Mouse (Mus musculus) forebrain, embryonic 13.5 days (tissue): ENCODE measurements around the gene Fbxw7. TPM values are rescaled to one million over a fixed set of nuclear protein-coding genes. Genes with fewer than 3 reads are reported as not detected.

Experiments used
- ATAC-seq: fragments of 200-750 bp; cut with Nextera tagmentation; 2 replicates; pipeline ENCODE4 v1.8.0; 2017
- H3K27ac ChIP-seq: fragments of 300-500 bp; sonication (generic); 2 replicates; pipeline ENCODE4 v1.5.1; 2015; ENCODE audit warnings: inconsistent platforms, mild to moderate bottlenecking, moderate library complexity
- H3K27me3 ChIP-seq: fragments of 300-500 bp; sonication (generic); 2 replicates; pipeline ENCODE4 v1.6.1; 2015; ENCODE audit warnings: mild to moderate bottlenecking, inconsistent platforms
- H3K36me3 ChIP-seq: fragments of 300-500 bp; sonication (generic); 2 replicates; pipeline ENCODE4 v1.6.1; 2015; ENCODE audit warnings: mild to moderate bottlenecking, inconsistent platforms; ENCODE audit not compliant: poor library complexity, severe bottlenecking
- H3K4me1 ChIP-seq: fragments of 300-500 bp; sonication (generic); 2 replicates; pipeline ENCODE4 v1.6.1; 2015; ENCODE audit warnings: inconsistent platforms
- H3K4me2 ChIP-seq: fragments of 300-500 bp; sonication (generic); 2 replicates; pipeline ENCODE4 v1.6.1; 2015; ENCODE audit warnings: inconsistent platforms, mild to moderate bottlenecking, moderate library complexity
- H3K4me3 ChIP-seq: fragments of 300-500 bp; sonication (generic); 2 replicates; pipeline ENCODE4 v1.5.1; 2015; ENCODE audit warnings: mild to moderate bottlenecking, inconsistent platforms
- H3K9ac ChIP-seq: fragments of 300-500 bp; sonication (generic); 2 replicates; pipeline ENCODE4 v1.6.1; 2015; ENCODE audit warnings: mild to moderate bottlenecking, inconsistent platforms
- H3K9me3 ChIP-seq: fragments of 300-500 bp; sonication (generic); replicated peaks from 2 replicates; pipeline ENCODE4 v1.6.1; 2016; ENCODE audit warnings: inconsistent platforms
- WGBS: fragments of 180-500 bp; shearing (Covaris S2); methylation state at CpG from one replicate; pipeline ENCODE4 v1.1.7; 2015; 5-methylcytosine and 5-hydroxymethylcytosine counted together
- polyA plus RNA-seq: library from polyadenylated mRNA; unstranded; fragments of >200 nt; fragmentation: Nextera tagmentation; extraction: Ambion mirVana; gene quantifications from 2 replicates; pipeline ENCODE4 v1.2.1, GENCODE M21; 2015

Gene Fbxw7
- polyA plus RNA-seq, 1 experiment from 2014 or later, result 28.1 TPM

DNA sequence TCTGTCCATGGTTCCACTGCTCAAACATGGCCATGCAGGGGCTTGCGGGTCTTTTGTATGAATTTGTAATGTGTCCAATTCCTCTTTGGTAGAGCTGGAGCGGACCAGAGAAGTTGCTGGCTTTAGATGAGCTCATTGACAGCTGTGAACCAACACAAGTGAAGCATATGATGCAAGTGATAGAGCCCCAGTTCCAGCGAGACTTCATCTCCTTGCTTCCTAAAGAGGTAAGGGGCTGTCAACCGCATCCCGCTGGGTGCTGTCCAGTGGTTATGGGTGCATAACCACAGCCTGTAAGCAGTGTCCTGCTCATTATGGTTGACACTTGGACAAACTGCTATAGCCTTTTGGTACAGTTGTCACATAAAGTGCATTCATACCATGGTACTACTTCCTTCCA, 150.1 kb downstream of the Fbxw7 start:
- 91% methylated on average over 5 of the region's 5 CpGs for WGBS

DNA sequence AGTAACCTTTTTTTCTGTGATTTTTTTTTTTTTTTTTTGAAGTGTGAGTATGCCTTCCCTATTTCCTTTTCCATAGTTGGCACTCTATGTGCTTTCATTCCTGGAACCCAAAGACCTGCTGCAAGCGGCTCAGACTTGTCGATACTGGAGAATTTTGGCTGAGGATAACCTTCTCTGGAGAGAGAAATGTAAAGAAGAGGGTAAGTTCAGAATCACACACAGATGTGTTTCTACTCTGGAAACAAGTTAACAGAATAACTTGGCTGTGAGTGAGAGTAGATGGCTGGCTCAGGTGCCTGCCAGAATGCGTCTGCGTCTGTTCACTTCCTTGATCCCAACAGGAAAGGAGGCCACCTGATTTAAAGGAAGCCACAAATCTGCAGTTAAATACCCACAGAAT, 152.3 kb downstream of the Fbxw7 start:
- H3K27ac ChIP-seq, result no peak overlapping the region

More for the DNA sequence above, 150.1 kb downstream of the Fbxw7 start:
- Histone ChIP-seq H3K27me3 (no peaks in the 10 kb centered on the region), H3K4me2 (no peak overlapping the region), H3K9ac (no peak overlapping the region), H3K36me3 (peaks cover 50% of the 10 kb centered on the region), H3K4me1 (0 out of 2 replicates have a peak, but pooled peaks cover 3% of the 10 kb centered on the region), H3K4me3 (no peak overlapping the region), H3K27ac (no peak overlapping the region), H3K9me3 (no peaks in the 10 kb centered on the region)
- ATAC-seq, result no peak

DNA sequence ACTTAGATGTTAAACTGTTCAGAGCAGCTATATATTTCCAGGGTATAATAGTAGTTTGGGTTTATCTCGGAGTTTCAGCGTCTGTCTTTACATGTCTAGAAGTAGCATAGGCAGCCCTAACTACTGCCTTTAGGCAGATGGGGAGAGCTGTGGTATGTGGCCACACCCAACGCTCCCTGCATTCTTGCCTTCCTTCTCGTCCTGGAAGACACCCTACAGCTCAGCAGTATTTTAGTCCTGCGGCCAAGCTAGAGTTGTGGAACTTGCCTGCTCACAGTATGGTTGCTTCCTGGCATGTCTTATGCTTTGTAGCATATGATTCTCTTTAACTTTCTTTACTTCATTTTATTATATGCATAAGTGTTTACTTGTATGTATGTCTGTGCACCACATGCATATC, 156.5 kb downstream of the Fbxw7 start:
- Histone ChIP-seq H3K4me1 (no peaks in the 10 kb centered on the region), H3K36me3 (peaks cover 79% of the 10 kb centered on the region), H3K27me3 (no peaks in the 10 kb centered on the region), H3K9me3 (no peaks in the 10 kb centered on the region), H3K9ac (no peak overlapping the region), H3K27ac (no peak overlapping the region), H3K4me2 (no peak overlapping the region), H3K4me3 (no peak overlapping the region)
- WGBS, result 90% methylated on average over 5 of the region's 5 CpGs
- no peak for ATAC-seq

More for the DNA sequence above, 152.3 kb downstream of the Fbxw7 start:
- peaks cover 53% of the 10 kb centered on the region for H3K36me3 ChIP-seq
- no peak overlapping the region for H3K4me3 ChIP-seq
- H3K9ac ChIP-seq, result no peak overlapping the region
- H3K4me2 ChIP-seq, result no peak overlapping the region
- no peak for ATAC-seq
- H3K27me3 ChIP-seq, result no peaks in the 10 kb centered on the region
- 87% methylated on average over 4 of the region's 4 CpGs for WGBS
- no peaks in the 10 kb centered on the region for H3K9me3 ChIP-seq
- H3K4me1 ChIP-seq, result 0 out of 2 replicates have a peak, but pooled peaks cover 3% of the 10 kb centered on the region

DNA sequence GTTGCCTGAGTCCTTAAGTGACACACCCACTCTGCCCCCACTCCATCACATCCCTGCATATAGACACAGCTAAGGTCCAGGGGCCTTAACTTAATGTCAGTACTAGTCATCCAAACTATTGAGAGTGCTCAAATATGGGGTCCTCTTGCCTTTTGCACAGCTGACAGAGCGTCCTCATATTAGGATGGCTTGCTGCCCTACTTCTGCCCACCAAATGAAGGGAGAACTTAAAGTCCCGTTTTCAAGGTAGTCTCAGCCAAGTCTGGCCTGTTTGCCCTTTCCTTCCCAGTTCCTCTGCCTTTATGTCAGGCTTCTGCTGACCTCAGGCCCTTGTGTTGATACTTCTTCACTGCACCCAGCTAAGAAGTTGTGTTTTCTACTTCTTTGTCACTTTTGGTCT, 157.8 kb downstream of the Fbxw7 start:
- Histone ChIP-seq H3K4me1 (no peaks in the 10 kb centered on the region), H3K4me2 (no peak overlapping the region), H3K4me3 (no peak overlapping the region), H3K27me3 (no peaks in the 10 kb centered on the region), H3K9me3 (no peaks in the 10 kb centered on the region), H3K9ac (no peak overlapping the region), H3K27ac (no peak overlapping the region; the same call in 1 of the 2 replicates), H3K36me3 (peaks cover 81% of the 10 kb centered on the region)
- WGBS, result 92% methylated on average over 2 of the region's 2 CpGs
- no peak for ATAC-seq

DNA sequence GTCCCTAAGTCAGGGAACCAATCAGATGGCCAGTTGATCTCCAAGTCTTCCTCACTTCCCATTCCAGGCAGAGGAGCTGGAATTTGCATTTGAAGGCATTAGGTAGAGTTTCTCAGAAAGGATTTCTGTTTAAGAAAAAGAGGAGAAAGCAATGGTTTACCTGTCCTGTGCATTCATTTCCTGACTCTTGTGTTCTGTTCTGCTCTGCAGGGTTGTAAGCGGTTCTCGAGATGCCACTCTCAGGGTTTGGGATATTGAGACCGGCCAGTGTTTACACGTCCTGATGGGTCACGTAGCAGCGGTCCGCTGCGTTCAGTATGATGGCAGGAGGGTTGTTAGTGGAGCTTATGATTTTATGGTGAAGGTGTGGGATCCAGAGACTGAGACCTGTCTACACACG, 159.1 kb downstream of the Fbxw7 start:
- 93% methylated on average over 9 of the region's 9 CpGs for WGBS
- H3K9ac ChIP-seq, result no peak overlapping the region
- H3K4me3 ChIP-seq, result no peak overlapping the region
- H3K4me1 ChIP-seq, result no peaks in the 10 kb centered on the region
- no peaks in the 10 kb centered on the region for H3K27me3 ChIP-seq
- no peaks in the 10 kb centered on the region for H3K9me3 ChIP-seq
- no peak overlapping the region for H3K27ac ChIP-seq
- peaks cover 74% of the 10 kb centered on the region for H3K36me3 ChIP-seq
- no peak for ATAC-seq
- H3K4me2 ChIP-seq, result no peak overlapping the region

DNA sequence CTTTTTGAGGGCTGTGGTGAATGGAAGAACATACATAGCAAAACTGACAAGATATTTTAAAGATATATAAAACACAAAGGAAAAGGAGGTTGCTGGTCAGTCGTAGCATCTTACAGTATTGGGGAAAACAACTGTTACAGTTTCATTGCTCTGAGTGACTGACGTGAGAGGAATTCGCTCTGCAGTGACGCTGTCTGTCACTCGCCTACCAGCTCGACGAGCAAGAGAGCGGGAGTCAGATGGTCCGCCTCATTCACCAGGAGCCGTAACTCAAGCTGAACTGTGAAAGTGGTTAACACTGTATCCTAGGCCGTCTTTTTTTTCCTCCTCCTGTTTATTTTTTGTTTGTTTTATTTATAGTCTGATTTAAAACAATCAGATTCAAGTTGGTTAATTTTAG, 163.6 kb downstream of the Fbxw7 start:
- H3K9ac ChIP-seq, result no peak overlapping the region
- H3K27ac ChIP-seq, result no peak overlapping the region
- no peaks in the 10 kb centered on the region for H3K4me1 ChIP-seq
- H3K4me3 ChIP-seq, result no peak overlapping the region
- WGBS, result 89% methylated on average over 11 of the region's 11 CpGs
- no peaks in the 10 kb centered on the region for H3K9me3 ChIP-seq
- ATAC-seq, result no peak
- no peaks in the 10 kb centered on the region for H3K27me3 ChIP-seq
- H3K4me2 ChIP-seq, result no peak overlapping the region
- peaks cover 53% of the 10 kb centered on the region for H3K36me3 ChIP-seq

DNA sequence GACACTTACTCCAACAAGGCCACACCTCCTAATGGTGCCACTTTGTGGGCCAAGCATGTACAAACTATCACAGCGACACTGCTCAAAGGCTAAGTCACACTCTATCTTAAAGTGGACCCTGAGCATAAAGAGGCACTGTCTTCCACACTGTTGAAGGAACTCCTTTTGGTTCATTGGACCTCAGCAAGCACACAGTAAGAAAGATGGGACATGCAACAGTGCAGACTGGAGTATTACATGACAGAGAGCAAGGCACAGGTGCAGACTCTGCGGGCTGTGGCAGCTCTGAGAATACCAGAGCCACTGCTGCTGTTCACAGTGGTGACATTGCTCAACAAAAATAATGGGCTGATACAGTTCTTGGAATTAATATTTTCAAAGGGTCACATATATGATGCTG, 165.1 kb downstream of the Fbxw7 start:
- H3K36me3 ChIP-seq, result peaks cover 42% of the 10 kb centered on the region
- ATAC-seq, result no peak
- H3K27me3 ChIP-seq, result no peaks in the 10 kb centered on the region
- H3K4me1 ChIP-seq, result no peaks in the 10 kb centered on the region
- no peak overlapping the region for H3K27ac ChIP-seq
- H3K9me3 ChIP-seq, result no peaks in the 10 kb centered on the region
- H3K9ac ChIP-seq, result no peak overlapping the region
- H3K4me3 ChIP-seq, result no peak overlapping the region
- WGBS, result 97% methylated on average over 2 of the region's 2 CpGs
- H3K4me2 ChIP-seq, result no peak overlapping the region

DNA sequence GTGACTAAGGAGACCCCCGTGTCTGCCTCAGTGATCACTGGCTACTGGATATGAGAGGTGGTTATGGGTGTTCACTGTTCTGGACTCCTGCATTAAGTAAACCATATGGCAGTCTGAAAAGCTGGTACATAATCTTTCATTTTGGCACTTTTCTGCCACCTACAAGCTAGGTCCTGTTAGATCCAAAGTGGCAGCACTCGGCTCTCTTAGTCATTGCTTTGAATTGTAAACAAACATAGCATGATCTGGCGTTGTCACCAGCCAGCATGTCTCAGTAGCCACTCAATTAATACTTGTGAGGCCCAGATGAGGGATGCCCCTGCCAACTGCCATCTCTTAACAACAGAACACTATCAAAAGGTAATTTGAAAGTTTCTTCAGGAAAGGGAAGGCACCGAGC, 167.6 kb downstream of the Fbxw7 start:
- Histone ChIP-seq H3K4me1 (no peaks in the 10 kb centered on the region), H3K4me2 (no peak overlapping the region), H3K27me3 (no peaks in the 10 kb centered on the region), H3K36me3 (peaks cover 18% of the 10 kb centered on the region), H3K27ac (no peak overlapping the region), H3K4me3 (no peak overlapping the region), H3K9ac (no peak overlapping the region), H3K9me3 (no peaks in the 10 kb centered on the region)
- ATAC-seq, result no peak
- 86% methylated on average over 4 of the region's 4 CpGs for WGBS

DNA sequence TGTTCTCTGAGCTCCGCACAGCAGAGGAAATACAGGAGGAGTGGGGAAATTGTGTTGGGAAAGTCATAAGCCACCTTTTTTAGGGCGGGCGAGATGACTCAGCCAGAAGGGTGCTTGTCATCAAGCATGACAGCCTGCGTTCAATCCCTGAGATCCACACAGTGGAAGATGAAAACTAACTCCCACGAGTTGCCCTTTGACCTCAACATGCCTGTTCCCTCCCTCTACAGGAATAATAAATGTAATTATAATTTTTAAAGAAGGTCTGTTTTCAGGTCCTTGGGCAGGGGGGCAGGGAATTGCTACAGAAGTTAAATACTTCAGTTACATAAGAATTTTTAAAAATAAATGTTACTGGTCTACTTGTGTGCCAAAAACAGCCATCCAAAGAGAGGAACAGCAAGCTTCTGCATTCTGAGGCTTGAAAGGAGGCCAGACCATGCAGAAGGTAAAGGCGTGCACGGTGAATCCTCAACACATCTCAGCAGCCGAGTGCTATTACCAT, 170.1 kb downstream of the Fbxw7 start:
- Histone ChIP-seq H3K27ac (no peak overlapping the region), H3K27me3 (no peaks in the 10 kb centered on the region), H3K4me1 (no peaks in the 10 kb centered on the region), H3K4me3 (no peak overlapping the region), H3K9me3 (no peaks in the 10 kb centered on the region), H3K9ac (no peak overlapping the region), H3K4me2 (no peak overlapping the region), H3K36me3 (peaks cover 1% of the 10 kb centered on the region)
- no peak for ATAC-seq
- WGBS, result 90% methylated on average over 8 of the region's 8 CpGs

DNA sequence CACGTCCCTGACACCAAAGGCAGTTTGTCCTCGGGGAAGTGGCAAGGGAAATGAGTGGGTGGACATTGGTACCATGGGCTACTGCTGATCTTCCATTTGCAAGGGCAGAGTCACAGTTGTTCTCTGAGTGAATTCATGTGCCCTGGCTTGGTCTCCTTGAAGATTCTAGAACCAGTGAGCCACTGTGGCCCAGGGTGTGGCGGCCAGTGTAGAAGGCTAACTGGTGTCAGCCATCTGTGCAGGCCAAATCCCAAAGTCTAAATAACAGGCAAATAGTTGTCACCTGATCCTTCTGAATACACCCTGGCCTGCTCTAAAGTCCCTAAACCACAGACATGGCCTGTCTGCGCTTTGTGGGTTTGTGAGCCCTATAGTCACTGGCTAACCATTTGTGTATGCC, 173.8 kb downstream of the Fbxw7 start:
- Histone ChIP-seq H3K27ac (no peak overlapping the region), H3K27me3 (no peaks in the 10 kb centered on the region), H3K9me3 (no peaks in the 10 kb centered on the region; the same call in none of the 2 replicates), H3K4me2 (no peak overlapping the region), H3K9ac (no peak overlapping the region), H3K36me3 (no peaks in the 10 kb centered on the region), H3K4me3 (no peak overlapping the region), H3K4me1 (no peaks in the 10 kb centered on the region)
- 94% methylated on average over 4 of the region's 4 CpGs for WGBS
- no peak for ATAC-seq

DNA sequence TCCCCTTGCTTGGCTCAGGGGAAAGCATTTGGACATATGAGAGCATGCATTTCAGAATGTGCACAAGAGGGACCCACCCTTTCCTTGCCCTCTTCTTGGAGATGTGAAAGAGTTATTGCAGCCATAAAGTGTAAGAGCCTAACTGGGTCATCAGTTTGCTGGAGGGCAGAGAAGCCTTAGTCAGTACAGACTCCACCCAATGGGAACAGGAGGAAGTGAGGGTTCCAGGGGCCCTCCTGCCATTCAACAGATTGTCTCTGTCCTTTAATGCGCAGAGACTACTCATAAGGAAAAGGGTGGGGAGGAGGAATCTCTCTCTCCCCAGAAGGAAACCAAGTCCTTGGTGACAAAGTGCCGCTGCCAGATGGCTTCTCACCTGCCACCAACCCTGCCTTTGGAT, 190.2 kb downstream of the Fbxw7 start:
- no peak overlapping the region for H3K4me2 ChIP-seq
- H3K4me3 ChIP-seq, result no peak overlapping the region
- H3K9ac ChIP-seq, result no peak overlapping the region
- no peak for ATAC-seq
- no peak overlapping the region for H3K27ac ChIP-seq
- 79% methylated on average over 2 of the region's 2 CpGs for WGBS
- H3K9me3 ChIP-seq, result no peaks in the 10 kb centered on the region
- no peaks in the 10 kb centered on the region for H3K4me1 ChIP-seq
- H3K27me3 ChIP-seq, result no peaks in the 10 kb centered on the region
- H3K36me3 ChIP-seq, result no peaks in the 10 kb centered on the region

DNA sequence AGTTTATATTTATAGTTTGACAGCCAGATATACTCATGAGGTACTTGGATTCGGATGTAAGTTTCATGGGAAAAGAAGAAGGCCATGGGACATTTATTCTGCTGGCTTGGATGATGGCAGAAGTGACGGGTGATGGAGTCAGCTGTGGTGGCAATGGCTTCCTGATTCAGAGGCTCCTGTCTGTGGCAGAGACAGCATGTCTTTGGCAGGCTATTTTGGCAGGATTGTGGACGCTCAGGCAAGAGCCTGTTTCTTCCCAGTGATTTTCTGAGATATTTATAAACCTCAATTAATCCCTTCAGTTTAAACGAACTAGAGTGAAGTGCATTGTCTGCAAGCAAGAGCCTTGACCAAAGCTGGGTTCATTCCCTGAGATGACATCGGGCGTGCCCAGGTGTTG, 197.8 kb downstream of the Fbxw7 start:
- no peaks in the 10 kb centered on the region for H3K9me3 ChIP-seq
- H3K9ac ChIP-seq, result no peak overlapping the region
- no peaks in the 10 kb centered on the region for H3K36me3 ChIP-seq
- H3K27me3 ChIP-seq, result no peaks in the 10 kb centered on the region
- H3K27ac ChIP-seq, result no peak overlapping the region
- no peak overlapping the region for H3K4me2 ChIP-seq
- 76% methylated on average over 6 of the region's 6 CpGs for WGBS
- H3K4me3 ChIP-seq, result no peak overlapping the region
- ATAC-seq, result no peak
- H3K4me1 ChIP-seq, result no peaks in the 10 kb centered on the region

DNA sequence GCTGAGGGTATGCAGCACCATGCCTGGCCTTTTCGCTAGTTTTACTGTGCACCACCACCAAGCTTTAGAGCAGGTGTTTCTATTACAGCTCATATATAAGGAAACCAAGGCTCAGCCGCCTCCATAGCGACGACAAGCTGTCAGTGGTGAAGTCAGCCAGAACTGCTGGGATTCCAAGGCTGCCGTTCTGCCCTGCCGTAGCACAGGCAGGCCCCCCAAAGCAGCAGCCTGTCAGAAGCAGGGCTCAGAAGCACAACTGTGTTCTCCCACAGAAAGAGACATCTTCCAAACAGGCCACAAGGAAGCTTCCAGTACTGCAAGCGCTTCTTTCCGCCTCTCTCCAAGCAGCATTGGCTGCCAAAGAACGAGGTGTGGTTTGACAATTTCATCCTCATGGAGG, 200.6 kb downstream of the Fbxw7 start:
- H3K4me2 ChIP-seq, result no peak overlapping the region
- 64% methylated on average over 9 of the region's 9 CpGs for WGBS
- H3K36me3 ChIP-seq, result no peaks in the 10 kb centered on the region
- H3K9ac ChIP-seq, result no peak overlapping the region
- H3K4me3 ChIP-seq, result no peak overlapping the region
- no peaks in the 10 kb centered on the region for H3K27me3 ChIP-seq
- peak; percentile 43; the same call in 1 of the 2 replicates for ATAC-seq
- no peak overlapping the region for H3K27ac ChIP-seq
- H3K4me1 ChIP-seq, result no peaks in the 10 kb centered on the region
- H3K9me3 ChIP-seq, result no peaks in the 10 kb centered on the region
